Mouse (Mus musculus) mature B cell (primary cell): ENCODE results near the gene Cd5.

Source experiments
- in situ Hi-C: fragments of 300-500 bp; cut with MboI; formaldehyde crosslinking; loops from 2 replicates; pipeline ENCODE4 v1.14.3; 2019

Cd5 gene

DNA sequence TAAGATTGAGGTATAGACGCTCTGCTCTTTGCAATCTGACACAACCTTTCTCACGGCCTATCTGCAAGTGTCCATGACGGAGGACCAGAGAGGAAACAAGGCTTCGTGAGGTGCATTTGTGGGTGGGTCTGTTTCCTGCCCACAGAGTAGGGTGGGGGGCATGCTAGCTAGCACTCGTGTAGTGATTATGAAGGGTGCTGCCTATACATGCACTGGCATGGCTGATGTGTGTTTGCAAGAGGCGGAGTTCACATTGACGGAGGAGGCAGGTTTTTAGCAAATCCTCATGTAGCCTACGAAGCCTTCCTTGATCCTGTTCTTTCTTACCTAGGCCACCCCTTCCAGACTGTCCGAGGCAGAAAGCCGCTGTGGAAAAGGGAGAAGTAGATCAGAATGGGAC lies 8.9 kb downstream of the Cd5 start:
- in situ Hi-C loops = no loop called here

DNA sequence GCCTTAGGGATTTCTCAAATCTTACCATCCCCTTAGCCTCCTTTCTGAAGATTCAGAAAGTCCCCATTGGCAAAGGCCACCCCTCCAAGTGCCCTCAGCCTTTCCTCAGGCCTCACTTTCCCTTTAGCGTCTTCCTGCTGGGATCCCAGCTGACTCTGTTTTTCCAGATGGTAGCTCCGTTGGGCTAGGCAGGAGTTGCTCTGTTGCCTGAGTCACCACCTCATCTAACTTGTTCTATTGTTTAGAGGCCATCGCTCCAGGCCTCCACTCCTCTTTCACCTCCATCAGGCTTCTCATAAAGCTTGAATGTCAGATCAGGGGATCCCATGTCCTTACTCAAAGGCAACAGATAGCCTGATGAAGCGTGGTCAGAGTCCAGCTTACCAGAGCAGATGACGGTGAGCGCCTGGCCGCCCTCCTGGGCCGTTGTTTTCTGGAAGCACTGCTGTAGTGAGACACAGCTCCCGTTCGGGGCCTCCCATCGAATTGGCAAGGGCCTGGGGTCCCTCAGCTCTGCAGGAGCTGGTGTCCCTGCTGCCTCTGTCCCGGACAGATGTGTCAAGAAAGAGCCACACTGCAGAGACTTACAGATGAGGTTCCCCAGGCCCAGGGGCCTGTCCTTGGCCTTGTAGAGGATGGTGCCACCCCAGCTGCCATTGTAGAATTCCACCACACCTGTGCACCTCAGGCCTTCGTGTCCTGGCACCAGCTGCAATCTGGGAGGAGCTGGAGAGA lies 14.0 kb downstream of the Cd5 start:
- in situ Hi-C loops = no loop called here

DNA sequence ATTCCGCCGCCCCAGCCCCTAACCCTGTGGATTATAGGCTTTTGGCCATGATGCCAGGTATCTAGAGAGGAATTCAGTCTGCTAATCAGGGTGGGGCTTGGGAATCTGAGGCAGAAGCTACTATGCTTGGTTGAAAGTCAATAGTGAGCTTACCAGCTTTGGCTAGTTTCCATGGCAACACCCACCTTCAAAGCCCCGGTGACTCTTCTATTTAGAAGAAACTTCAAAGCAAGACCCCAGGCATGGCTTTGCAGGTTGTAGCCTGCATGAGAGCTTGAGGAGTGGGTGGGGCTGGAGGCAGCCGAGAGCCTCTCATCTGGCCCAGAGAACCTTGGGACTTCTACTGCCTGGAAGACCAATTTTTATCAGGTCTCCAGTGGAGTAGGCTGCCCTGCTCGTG lies 15.2 kb downstream of the Cd5 start:
- in situ Hi-C loops = no loop called here

DNA sequence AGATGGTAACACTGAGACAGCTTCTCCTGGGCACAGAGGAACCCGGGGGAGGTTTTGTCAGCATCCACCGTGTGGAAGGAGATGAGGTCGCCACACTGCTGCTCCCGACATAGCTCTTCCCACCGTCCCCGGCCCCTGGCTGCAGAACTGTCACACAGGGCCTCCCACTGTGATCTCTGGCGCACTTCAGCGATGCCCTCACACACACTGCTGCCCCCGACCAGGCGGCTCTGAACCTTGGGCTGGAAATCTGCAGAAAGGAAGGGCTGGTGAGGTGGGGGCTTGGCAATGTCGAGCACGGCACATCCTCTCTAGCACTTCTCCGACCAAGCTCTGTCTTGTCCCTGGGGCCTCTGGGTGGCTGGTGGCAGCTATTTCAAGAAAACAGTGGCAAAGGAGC lies 15.7 kb downstream of the Cd5 start:
- in situ Hi-C loops = no loop called here

DNA sequence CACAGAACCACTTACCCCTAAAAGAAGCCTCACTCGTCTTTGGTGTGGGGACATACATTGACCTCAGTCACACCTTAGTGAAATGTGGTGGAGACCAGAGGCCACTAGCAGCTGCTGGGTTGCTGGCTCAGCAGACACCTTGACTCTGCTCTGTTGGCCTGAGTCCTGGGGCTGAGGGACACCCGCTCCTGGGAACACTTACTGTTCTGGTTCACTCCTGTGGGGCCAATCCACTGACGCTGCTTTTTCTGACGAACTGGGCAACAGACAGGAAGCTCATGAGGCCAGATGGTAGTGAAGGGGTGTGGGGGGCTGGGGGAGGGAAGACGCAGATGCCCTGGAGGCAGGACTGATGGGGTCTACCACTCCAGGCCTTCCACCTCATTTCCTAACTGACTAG lies 17.7 kb downstream of the Cd5 start:
- in situ Hi-C loops = no loop called here

DNA sequence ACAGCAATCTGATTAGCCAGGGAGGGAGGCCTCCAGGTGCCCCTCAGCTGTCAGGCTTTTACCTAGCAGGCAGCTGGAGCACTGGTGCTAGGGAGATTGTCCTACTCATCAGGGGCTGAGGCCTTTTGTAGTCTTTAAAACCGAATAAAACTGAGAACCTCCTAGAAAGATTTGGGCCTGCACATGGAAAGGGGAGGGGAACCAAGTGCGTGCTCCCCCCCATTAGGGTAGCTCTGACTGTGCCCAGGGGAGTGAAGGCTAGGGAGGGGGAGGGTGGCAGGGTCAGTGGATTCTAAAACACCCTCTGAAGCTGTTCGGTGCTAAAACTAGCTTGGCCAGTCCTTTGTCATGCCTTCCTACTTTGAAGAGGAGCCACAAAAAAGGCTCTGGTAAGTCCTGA lies 18.3 kb downstream of the Cd5 start:
- in situ Hi-C loops = no loop called here

DNA sequence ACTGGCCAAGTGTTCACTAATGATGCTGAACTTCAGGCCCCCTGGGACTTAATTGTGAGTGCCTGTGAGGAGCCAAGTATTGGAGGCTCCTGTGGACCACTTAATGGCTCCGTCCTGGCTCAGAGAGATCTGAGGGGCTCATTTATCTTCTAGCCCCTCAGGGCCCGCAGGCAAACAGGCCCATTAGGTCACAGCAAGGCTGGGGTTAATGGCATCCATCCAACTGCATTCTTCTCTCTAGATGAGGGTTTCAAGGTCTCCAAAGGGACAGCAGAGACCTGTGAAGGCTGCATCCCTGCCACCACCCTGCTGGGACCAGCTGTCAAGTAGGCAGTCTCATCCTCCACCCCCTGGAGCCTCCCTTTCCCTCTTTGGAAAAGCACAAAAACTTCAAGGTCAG lies 19.1 kb downstream of the Cd5 start:
- in situ Hi-C loops = loop anchor here (10.0 kb wide), 1 partner anchor 235 kb away; no protein-coding TSS in a partner anchor

DNA sequence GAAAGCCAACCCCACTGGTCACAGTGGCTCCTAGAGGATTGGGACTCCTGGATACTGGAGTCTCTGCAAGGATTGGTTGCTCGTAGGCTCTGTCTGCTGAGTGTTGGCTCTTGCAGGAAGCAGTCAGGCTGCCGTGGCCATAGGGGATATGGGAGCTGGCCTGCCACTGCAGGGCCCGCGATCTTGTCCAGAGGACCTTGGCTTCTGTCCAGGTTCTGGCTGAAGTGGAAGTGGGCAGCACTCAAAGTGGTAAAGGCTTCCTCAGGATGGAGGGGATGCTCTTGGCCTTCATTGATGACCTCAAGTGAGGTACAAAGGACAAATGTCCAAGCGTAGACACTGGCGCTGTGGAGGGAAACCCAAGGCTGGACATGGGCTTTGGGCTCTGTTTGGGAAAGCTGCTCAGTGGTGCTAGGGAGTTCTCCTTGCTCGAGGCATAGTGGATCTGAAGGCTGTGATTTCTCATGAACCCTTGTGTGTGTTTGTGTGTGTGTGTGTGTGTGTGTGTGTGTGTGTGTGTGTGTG lies 20.5 kb downstream of the Cd5 start:
- in situ Hi-C loops = loop anchor here (10.0 kb wide), 1 partner anchor 236 kb away; no protein-coding TSS in a partner anchor

DNA sequence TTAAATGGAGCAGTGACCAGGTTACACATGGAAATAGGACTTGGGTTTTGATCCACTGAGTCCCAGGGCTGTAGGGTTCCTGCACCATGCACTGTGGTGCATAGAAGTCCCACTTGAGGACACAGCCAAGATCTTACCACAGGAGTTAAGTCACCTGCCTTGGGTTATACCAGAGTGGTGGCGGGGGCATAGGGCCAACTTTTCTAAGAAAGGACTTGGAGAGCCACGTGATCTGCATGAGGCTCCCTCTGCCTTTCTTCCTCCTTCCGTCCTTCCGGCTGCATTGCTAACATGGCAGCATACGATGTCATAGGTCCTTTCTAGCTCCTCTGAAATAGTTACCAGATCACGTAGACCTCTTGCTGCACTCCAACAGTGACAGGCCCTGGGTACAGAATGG lies 23.3 kb downstream of the Cd5 start:
- in situ Hi-C loops = loop anchor here (10.0 kb wide), 1 partner anchor 239 kb away; no protein-coding TSS in a partner anchor

DNA sequence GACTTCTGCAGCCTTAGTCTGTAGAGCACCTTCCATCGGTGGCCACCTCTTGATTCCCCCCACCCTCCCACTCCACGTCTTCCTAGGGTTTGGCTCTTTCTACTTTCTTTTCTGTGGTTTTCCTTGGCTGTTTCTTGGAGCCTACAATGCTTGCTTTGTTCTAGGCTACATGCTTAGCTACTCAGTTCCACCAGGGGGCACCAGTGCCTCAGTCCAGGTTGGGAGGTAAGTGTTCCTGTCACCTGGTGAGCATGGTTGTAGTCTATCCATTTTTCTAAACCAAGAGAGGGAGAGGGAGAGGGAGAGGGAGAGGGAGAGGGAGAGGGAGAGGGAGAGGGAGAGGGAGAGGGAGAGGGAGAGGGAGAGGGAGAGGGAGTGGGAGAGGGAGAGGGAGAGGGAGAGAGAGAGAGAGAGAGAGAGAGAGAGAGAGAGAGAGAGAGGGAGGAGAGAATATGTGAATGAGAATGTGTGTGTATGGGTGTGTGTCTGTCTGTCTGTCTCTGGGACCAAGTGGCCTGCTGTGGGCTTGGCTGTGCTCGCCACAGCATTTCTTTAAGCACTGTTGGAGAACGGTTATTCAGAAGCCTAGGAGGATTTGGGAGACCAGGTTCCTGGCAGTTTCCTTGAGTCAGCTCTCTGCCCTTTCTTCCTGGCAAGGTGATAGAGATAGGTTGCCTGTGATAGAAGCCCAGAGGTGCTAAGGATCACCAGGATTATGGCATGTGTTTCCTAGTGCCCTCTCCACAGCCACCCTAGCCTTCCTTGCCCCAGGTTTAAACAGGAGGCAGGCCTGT lies 23.9 kb downstream of the Cd5 start:
- in situ Hi-C loops = loop anchor here (10.0 kb wide), 1 partner anchor 240 kb away; no protein-coding TSS in a partner anchor

DNA sequence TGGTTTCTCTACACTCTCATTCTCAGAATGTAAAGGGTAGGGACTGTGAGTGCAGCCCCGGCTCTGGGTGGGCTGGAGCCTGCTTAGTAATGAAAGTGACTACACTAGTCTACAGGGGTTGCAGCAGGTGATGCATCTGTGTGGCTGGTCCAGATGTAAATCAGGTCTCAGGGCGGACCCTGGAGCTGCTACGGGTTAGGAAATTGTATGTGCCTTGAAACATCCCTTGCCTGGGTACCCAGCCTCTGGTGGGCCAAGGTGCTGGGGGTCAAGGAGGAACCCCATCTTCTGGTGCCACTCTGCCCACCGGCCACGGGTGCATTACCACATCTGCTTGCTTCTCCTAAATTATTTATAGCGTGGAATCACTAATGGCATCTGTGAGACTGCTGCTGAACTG lies 24.6 kb downstream of the Cd5 start:
- in situ Hi-C loops = loop anchor here (10.0 kb wide), 1 partner anchor 241 kb away; no protein-coding TSS in a partner anchor

DNA sequence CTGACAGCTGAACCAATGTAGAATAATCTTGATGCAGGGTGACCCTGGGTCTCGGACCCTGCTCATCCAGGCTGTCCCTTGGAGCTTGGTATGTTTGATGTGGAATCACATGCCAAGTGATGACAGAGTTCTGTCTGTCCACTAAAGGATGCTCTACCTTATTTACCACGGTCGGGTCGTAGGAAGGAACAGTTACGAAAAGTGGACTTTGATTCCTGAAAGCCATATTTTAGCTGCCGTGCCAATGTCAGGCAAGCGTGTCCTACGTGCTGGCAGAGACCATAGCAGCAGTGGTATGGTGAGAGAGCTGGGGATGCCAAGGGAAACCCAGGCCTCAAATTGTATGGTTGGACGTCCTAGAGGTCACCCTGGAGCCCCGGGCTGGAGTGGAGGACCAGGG lies 25.3 kb downstream of the Cd5 start:
- in situ Hi-C loops = loop anchor here (10.0 kb wide), 1 partner anchor 241 kb away; no protein-coding TSS in a partner anchor

DNA sequence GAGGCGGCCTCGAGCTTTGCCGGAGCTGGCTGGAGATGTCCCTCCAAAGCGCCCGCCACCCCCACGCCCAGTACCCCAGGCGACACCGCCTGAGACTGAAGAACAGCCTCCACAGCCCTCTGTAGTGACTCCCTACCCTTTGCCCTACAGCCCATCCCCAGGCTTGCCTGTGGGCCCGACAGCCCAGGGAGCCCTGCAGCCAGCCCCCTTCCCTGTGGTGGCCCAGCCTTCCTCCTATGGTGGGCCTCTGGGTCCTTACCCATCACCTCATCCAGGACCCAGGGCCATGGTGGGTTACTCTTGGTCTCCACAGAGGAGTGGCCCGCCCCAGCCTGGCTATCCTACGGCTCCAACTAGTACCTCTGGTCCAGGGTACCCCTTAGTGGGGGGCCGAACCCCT lies 26.2 kb downstream of the Cd5 start:
- in situ Hi-C loops = loop anchor here (10.0 kb wide), 1 partner anchor 242 kb away; no protein-coding TSS in a partner anchor

DNA sequence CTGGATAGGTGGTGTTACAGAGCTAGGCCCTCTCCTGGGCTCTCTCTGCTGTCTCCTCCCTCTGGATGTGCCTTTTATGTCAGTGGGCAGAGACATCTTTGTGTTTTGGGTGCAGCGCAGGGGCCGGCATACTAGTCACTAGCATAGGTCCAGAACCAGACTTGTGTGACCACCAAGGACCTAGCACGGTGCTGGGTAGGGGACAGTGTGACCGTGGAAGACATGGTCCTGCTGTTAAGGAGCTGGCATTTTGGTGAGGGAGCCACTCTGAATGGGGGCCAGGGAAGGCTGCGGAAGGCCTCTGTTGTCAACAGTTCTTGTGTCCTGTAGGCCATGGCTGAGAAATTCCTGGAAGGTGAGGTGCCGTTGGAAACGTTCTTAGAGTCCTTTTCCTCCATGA lies 26.6 kb downstream of the Cd5 start:
- in situ Hi-C loops = loop anchor here (10.0 kb wide), 1 partner anchor 243 kb away; no protein-coding TSS in a partner anchor

DNA sequence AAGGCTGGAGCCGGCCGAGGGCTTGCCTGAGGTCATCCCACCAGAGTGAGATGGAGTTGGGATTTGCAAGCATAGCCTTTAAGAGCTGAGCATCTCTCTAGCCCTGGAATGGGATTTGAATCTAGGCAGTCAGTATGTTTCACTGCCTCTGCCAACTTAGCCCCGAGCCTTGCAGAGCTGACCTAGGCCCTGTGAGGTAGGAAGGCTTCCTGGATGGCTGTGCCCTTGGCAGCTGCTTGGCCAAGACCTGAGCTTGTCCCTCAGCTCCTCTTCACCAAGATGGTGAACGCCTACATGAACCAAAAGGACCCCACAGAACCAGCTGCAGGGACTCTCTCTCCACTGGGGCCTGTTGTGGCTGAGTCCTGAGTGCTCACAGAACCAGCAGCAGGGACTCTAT lies 28.1 kb downstream of the Cd5 start:
- in situ Hi-C loops = loop anchor here (10.0 kb wide), 1 partner anchor 244 kb away; no protein-coding TSS in a partner anchor

DNA sequence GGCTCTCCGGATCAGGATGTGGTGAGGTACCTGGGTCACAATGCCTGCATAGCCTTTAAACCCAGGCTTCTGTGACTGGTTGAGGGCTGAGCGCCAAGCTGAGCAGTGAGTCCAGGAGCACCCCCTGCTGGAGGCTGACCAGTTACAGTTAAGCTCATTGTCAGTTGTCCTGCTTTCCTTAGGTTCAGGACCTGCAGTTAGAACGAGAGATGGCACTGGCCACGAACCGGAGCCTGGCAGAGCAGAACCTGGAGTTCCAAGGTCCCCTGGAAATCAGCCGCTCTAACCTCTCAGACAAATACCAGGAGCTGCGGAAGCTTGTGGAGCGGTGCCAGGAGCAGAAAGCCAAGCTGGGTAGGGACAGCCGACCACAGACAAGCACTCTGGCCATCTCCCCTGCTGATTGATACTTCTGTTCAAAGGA lies 28.7 kb downstream of the Cd5 start:
- in situ Hi-C loops = loop anchor here (10.0 kb wide), 1 partner anchor 245 kb away; no protein-coding TSS in a partner anchor

DNA sequence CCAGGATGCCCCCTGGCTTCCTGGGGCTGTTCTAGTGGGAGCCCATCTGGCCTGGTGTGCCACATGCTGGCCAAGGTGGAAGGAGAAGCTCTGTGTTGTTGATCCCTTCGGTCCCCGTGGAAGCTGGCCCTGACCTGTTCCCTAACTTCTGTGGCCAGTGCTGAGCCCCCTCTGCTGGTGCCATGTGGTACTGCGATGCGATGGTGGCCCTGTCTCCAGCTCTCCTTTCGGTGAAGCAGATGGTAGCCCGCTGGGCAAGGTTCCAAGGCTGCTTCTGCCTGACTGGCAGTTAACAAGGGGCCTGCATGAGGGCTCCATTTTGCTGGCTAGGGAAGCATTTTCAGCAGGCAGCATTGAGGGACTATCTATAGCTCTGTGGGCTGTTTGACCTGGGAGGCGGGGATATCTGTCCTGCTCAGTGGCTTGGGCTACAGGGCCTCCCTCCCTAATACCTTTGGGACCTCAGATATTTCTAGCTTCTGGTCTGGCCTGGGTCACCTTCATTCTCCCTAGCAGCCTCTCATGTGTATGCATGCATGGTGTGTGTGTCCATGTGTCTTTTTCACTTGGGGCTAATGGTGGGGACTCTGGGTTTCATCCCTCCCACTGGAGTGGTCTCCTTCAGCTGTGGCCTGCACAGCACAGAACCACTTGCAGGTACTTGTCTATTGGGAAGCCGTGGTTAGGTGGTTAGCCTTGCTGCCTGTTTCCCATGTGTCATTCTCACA lies 29.3 kb downstream of the Cd5 start:
- in situ Hi-C loops = loop anchor here (10.0 kb wide), 1 partner anchor 245 kb away; no protein-coding TSS in a partner anchor

DNA sequence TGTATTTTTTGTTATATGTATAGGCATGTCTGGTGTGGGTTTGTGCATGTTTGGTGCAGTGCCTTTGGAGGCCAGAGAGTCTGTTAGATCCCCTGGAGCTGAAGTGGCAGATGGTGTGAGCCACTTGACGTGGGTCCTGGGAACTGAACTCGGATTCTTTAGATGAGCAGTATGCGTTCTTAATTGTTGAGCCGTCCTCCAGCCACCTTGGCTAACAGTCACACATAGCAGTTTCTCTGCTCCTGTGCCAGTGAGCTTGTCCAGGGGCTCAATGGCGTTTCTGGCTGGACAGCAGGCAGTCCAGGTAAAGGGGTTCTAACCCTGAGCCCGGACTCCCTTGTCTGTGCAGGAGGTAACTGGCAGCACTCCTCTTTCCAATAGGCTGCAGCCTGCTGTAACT lies 29.9 kb downstream of the Cd5 start:
- in situ Hi-C loops = no loop called here

DNA sequence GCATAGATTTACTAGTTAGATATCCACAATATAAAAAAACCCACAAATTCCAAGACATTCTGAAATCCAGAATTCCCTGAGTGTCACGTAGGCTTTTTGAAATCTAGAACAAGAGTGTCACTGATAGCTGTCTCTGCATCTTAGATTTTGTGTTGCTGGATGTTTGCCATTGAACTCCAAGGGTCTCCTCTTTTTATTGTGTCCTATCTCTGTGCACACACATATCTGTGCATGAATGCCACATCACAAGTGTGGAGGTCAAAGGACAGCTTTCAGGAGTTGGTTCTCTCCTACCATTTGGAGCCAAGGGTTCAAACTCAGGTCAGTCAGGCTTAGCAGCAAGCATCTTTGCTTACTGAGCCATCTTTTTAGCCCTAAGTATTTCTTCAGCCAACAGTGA lies 30.9 kb downstream of the Cd5 start:
- in situ Hi-C loops = no loop called here

DNA sequence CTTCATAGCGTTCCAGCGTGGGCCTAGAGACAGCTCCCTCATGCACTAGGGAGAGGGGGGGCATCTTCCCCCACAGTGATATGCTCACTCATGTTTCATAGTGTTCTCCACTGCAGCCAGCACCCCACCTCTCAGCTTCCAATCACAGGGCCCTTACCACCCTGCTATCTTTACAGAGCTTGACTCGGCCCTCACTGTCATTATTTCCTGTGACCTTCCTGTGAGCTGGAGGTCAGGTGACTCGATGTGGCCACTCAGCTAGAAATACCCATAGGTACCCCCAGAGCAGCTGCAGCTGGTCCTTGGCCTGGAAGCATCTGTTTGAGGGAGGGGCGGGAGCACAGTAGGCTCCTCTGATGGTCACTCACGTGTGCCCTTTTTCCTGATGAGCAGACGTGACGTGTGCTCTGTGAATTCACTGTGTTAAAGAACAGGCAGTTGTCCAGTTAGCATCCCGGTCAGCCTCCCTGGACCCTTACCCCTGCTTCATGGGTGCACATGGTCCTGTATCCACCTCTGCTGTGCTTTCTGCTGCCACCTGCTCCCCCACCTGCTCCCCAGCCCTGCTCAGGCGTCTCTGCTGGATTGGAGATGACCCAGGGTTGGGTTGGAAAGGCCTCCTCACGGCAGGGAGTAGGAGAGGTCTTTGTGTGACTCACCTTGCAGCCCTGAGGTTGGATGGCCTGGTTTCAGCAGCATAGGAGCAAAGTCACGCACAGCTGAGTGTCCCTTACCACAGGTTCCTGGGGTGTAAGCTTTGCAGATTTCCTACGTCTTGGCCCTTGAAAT lies 31.5 kb downstream of the Cd5 start:
- in situ Hi-C loops = no loop called here

DNA sequence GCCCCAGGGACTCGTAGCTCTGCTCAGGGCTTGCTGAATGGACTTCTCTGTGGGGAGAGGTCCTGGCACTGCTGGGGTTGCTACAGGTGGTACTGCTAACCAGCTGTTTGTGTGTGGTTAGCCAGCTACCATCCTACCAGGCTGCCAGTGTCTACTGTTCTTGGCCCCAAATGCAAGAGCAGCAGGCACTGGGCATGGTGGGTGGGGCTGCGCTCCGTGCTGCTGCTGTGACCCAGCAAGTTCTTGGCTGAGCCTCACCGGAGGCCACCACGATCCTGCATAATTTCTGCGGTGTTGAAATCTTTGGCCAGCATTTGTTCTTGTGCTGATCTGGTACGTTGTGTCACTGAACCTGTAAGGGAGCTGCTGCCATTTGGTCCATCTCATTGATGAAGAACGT lies 35.3 kb downstream of the Cd5 start:
- in situ Hi-C loops = no loop called here
